Mouse (Mus musculus) heart, embryonic 14.5 days (tissue): Measurements from ENCODE around the gene Sfrp4. TPM values are rescaled to one million over a fixed set of nuclear protein-coding genes. Genes with fewer than 3 reads are reported as not detected.

ENCODE experiments used
- ATAC-seq: fragments of 200-750 bp; cut with Nextera tagmentation; 2 replicates; pipeline ENCODE4 v1.8.0; 2017; ENCODE audit warnings: low read depth, moderate TSS enrichment; ENCODE audit not compliant: insufficient number of reproducible peaks, insufficient read depth, low FRiP score
- H3K27ac ChIP-seq, 2 experiments: fragments of 200-500 bp in 1 of 2; fragments of 300-500 bp in 1 of 2; sonication (generic) in 1 of 2; replicated peaks in 1 of 2; 2 replicates each; pipeline ENCODE4 v1.5.1; 2012 to 2014; ENCODE audit warnings: low read depth in 2 of 2, low read length in 2 of 2, control low read depth in 1 of 2, mild to moderate bottlenecking in 1 of 2, mixed read lengths in 1 of 2; ENCODE audit not compliant: control insufficient read depth in 1 of 2, insufficient read depth in 1 of 2
- H3K27me3 ChIP-seq: fragments of 300-500 bp; sonication (generic); 2 replicates; pipeline ENCODE4 v1.6.1; 2014; ENCODE audit warnings: mild to moderate bottlenecking, low read length, control low read depth; ENCODE audit not compliant: control insufficient read depth, insufficient read depth
- H3K36me3 ChIP-seq: fragments of 300-500 bp; sonication (generic); 2 replicates; pipeline ENCODE4 v1.6.1; 2014; ENCODE audit warnings: mild to moderate bottlenecking, control low read depth, low read length, mixed read lengths; ENCODE audit not compliant: control insufficient read depth, insufficient read depth
- H3K4me1 ChIP-seq, 2 experiments: fragments of 200-500 bp in 1 of 2; fragments of 300-500 bp in 1 of 2; sonication (generic) in 1 of 2; 2 replicates each; pipeline ENCODE4 v1.6.1; 2012 to 2014; ENCODE audit warnings: low read length in 2 of 2, control low read depth in 1 of 2, mixed read lengths in 1 of 2; ENCODE audit not compliant: control insufficient read depth in 2 of 2, insufficient read depth in 2 of 2
- H3K4me2 ChIP-seq: fragments of 300-500 bp; sonication (generic); 2 replicates; pipeline ENCODE4 v1.6.1; 2014; ENCODE audit warnings: mild to moderate bottlenecking, low read length
- H3K4me3 ChIP-seq, 2 experiments: fragments of 200-500 bp in 1 of 2; fragments of 300-500 bp in 1 of 2; sonication (generic) in 1 of 2; 2 replicates each; pipeline ENCODE4 v1.5.1; 2012 to 2014; ENCODE audit warnings: low read length in 2 of 2, mild to moderate bottlenecking in 2 of 2, control low read depth in 1 of 2, low read depth in 1 of 2, moderate library complexity in 1 of 2; ENCODE audit not compliant: control insufficient read depth in 1 of 2, insufficient read depth in 1 of 2
- H3K9ac ChIP-seq: fragments of 300-500 bp; sonication (generic); 2 replicates; pipeline ENCODE4 v1.6.1; 2014; ENCODE audit warnings: mild to moderate bottlenecking, low read length
- H3K9me3 ChIP-seq: fragments of 300-500 bp; sonication (generic); 2 replicates; pipeline ENCODE4 v1.6.1; 2016; ENCODE audit warnings: low read length, control low read depth; ENCODE audit not compliant: control insufficient read depth
- WGBS: fragments of 180-500 bp; shearing (Covaris S2); extraction: QIAGEN DNeasy Blood & Tissue Kit; methylation state at CpG from one replicate; pipeline ENCODE4 v1.1.7; 2014; 5-methylcytosine and 5-hydroxymethylcytosine counted together
- polyA plus RNA-seq: library from polyadenylated mRNA; unstranded; fragments of >200 nt; fragmentation: Nextera tagmentation; extraction: Ambion mirVana; gene quantifications from 2 replicates; pipeline ENCODE4 v1.2.1, GENCODE M21; 2014

The Sfrp4 gene
- polyA plus RNA-seq, 1 experiment from 2014 or later, result 0.72 TPM

DNA sequence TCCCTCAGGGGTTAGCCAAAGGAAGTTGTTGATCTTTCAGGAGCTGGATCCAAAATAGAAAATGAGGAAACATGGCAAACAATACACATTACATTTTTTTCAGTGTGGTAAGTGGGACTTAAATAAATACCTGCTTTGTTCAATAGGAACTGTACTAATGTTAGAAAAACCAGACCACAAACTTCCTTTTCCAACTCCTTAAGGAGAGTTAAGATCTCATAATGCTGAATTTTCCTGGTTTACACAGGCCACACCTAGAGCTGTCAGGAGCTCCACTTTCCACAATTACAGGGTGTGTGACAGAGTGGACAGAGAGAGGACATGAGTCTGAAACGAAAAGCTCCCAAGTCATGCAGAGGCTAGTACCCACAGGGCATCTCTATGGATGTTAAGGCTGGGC, 19.2 kb upstream of the Sfrp4 start:
- H3K9ac ChIP-seq, result no peak overlapping the region
- H3K4me3 ChIP-seq, result no peak overlapping the region
- H3K27ac ChIP-seq, result no peak overlapping the region
- H3K36me3 ChIP-seq, result 0 out of 2 replicates have a peak, but pooled peaks cover 2% of the 10 kb centered on the region
- ATAC-seq, result no peak
- no peaks in the 10 kb centered on the region for H3K9me3 ChIP-seq
- H3K27me3 ChIP-seq, result no peaks in the 10 kb centered on the region
- no peak overlapping the region for H3K4me2 ChIP-seq
- WGBS, result 68% methylated on average over 1 of the region's 1 CpGs
- no peaks in the 10 kb centered on the region for H3K4me1 ChIP-seq

DNA sequence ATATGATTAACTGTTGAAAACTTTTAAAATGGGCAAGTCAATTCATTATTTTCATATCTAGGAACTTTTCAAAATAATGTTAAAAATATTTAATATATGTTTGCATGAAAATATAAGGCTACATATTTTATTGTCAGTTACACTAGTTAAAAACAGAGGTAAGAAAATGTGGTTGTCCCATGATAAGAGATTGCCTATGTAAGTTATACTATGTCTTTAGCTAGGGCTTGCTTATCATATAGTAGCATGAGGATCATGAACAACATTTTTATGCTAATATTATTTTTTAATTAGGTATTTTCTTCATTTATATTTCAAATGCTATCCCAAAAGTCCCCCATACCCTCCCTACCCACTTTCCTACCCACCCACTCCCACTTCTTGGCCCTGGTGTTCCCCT, 18.0 kb upstream of the Sfrp4 start:
- Histone ChIP-seq H3K36me3 (0 out of 2 replicates have a peak, but pooled peaks cover 5% of the 10 kb centered on the region), H3K4me3 (no peak overlapping the region), H3K9me3 (no peaks in the 10 kb centered on the region), H3K4me2 (no peak overlapping the region), H3K27ac (no peak overlapping the region), H3K9ac (no peak overlapping the region), H3K27me3 (no peaks in the 10 kb centered on the region), H3K4me1 (no peaks in the 10 kb centered on the region)
- no peak for ATAC-seq

DNA sequence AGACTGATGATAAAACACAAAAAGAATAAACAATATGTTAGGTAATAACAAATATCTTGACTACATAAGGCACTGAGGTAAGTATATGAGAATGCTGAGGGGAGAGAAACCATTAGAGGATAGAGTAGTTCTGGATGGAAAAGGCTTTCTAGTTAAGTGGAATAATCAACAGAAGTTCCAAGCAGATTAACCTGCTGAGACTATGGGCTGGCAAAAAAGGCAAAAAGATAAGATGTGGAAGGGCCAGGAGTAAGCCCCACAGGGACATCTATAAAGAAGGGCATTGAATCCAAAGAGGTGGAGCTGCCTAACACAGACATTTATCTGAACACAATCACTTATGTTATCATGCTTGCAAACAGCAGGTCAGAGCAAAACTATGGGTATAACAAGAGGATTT, 14.8 kb upstream of the Sfrp4 start:
- H3K9ac ChIP-seq, result no peak overlapping the region
- ATAC-seq, result no peak
- H3K27ac ChIP-seq, result no peak overlapping the region
- H3K27me3 ChIP-seq, result no peaks in the 10 kb centered on the region
- H3K4me1 ChIP-seq, result no peaks in the 10 kb centered on the region
- H3K9me3 ChIP-seq, result no peaks in the 10 kb centered on the region
- no peak overlapping the region for H3K4me3 ChIP-seq
- no peak overlapping the region for H3K4me2 ChIP-seq
- 0 out of 2 replicates have a peak, but pooled peaks cover 5% of the 10 kb centered on the region for H3K36me3 ChIP-seq

DNA sequence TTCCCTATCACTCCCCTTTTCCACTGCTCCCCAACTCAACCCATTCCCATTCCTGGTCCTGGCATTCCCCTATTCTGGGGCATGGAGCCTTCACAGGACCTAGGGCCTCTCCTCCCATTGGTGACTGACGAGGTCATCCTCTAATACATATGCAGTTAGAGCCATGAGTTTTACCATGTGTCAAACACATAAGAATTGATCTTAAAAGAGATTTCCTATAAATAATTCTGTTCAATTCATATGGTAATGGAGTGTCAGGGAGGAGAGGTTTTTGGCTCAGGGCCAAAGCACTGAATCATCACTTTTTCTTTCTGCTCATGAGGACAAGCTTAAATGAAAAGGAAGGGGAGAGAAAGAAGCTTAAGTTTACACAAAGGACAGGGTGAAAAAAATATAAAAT, 10.6 kb upstream of the Sfrp4 start:
- 81% methylated on average over 1 of the region's 1 CpGs for WGBS
- Histone ChIP-seq H3K9me3 (no peaks in the 10 kb centered on the region), H3K36me3 (0 out of 2 replicates have a peak, but pooled peaks cover 5% of the 10 kb centered on the region), H3K27ac (no peak overlapping the region), H3K9ac (no peak overlapping the region), H3K27me3 (no peaks in the 10 kb centered on the region), H3K4me1 (no peaks in the 10 kb centered on the region), H3K4me2 (no peak overlapping the region), H3K4me3 (no peak overlapping the region)
- ATAC-seq, result no peak

DNA sequence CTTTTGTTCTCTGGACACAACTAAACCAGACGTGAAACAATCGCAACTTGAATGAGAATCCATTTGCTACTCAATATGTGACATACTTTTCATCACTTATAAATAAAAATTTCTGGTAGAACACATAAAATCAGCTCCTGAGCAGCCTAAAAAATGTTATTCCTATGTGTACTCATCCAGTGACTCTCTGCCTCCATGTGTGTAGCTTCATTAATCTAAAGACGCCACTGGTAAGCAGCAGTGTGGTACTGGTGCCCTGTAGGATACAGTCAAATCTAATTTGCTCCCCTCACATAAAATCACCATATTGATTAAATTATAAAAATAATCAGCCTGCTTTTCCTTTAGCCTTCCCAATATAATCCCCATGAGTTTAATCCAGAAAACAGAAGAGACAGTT, 9.9 kb upstream of the Sfrp4 start:
- no peak overlapping the region for H3K4me2 ChIP-seq
- no peak overlapping the region for H3K4me3 ChIP-seq
- no peak for ATAC-seq
- H3K9ac ChIP-seq, result no peak overlapping the region
- H3K36me3 ChIP-seq, result 0 out of 2 replicates have a peak, but pooled peaks cover 5% of the 10 kb centered on the region
- WGBS, result 88% methylated on average over 3 of the region's 3 CpGs
- peaks cover 0 to under 1% of the 10 kb centered on the region in 2 experiments; a peak in 1 of 4 replicates for H3K4me1 ChIP-seq
- no peaks in the 10 kb centered on the region for H3K27me3 ChIP-seq
- no peak overlapping the region for H3K27ac ChIP-seq
- H3K9me3 ChIP-seq, result no peaks in the 10 kb centered on the region

DNA sequence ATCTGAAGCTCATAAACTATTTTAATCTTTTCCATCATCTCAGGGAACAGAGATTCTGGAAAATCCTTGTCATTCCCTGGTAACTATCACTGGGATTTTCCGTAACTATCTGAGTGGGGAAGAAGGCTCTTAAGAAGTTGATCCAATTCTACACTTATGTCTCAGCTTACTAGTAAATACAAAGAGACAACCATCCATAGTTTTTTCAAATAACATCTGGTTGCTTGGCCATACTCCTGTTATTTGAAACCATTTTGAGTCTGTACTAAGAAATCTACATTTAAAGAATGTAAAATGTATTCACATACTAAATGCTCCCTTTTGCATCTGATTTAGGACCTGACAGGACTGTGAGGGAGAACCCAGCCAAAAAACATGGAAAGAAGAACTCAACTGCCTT, 9.5 kb upstream of the Sfrp4 start:
- H3K9ac ChIP-seq, result no peak overlapping the region
- no peak overlapping the region for H3K4me3 ChIP-seq
- H3K27me3 ChIP-seq, result no peaks in the 10 kb centered on the region
- no peak overlapping the region for H3K4me2 ChIP-seq
- H3K27ac ChIP-seq, result no peak overlapping the region
- WGBS, result 84% methylated on average over 1 of the region's 1 CpGs
- no peaks in the 10 kb centered on the region for H3K9me3 ChIP-seq
- peaks cover 0 to 5% of the 10 kb centered on the region in 2 experiments; a peak in 2 of 4 replicates for H3K4me1 ChIP-seq
- no peak for ATAC-seq
- H3K36me3 ChIP-seq, result 0 out of 2 replicates have a peak, but pooled peaks cover 5% of the 10 kb centered on the region

DNA sequence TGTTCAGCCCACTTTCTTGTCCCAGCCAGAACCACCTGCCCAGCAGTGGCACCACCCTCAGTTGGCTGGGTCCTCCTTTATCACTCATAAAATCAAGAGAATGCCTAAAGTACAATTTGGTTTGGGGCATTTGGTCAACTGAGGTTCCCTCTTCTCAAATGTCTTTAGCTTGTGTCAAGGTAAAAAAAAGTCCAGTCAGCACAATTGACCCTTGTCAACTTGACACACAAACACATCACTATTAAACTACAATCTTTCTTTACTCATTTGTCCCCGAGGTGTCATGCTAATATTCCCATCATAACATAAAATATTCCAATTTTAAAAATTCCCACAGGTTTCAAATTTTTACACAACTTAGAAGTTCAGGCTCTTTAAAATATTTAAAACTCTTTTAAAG, 8.6 kb upstream of the Sfrp4 start:
- 66% methylated on average over 1 of the region's 1 CpGs for WGBS

DNA sequence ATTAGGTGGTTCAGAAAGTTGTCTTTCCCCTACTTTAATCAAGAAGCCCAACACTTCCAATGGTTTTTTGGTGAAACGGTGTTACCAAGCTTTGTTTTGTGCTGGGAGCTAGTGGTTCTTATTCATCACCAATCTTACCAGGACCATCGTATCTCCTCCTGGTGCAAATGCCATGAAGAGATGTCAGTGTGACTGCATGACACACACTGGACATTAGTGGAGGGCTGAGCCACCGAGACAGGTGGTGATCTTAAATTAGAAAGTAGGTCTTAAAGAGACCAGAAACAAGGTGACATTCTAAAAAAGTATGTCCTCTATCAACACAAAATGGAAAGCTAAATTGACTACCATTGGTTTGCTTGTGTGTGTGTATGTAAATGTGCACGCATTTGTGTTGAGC, 4.8 kb upstream of the Sfrp4 start:
- no peak overlapping the region for H3K4me3 ChIP-seq
- WGBS, result 74% methylated on average over 4 of the region's 4 CpGs
- H3K27me3 ChIP-seq, result peaks cover under 1% of the 10 kb centered on the region; the same call in 1 of the 2 replicates
- peak overlapping the region; percentile 95 for H3K4me2 ChIP-seq
- H3K36me3 ChIP-seq, result no peaks in the 10 kb centered on the region
- no peaks in the 10 kb centered on the region for H3K9me3 ChIP-seq
- no peak overlapping the region for H3K9ac ChIP-seq
- H3K4me1 ChIP-seq, result peaks cover 0 to 7% of the 10 kb centered on the region in 2 experiments; a peak in 2 of 4 replicates
- no peak overlapping the region for H3K27ac ChIP-seq
- no peak for ATAC-seq

More for the DNA sequence above, 8.6 kb upstream of the Sfrp4 start:
- H3K4me3 ChIP-seq, result no peak overlapping the region
- no peaks in the 10 kb centered on the region for H3K36me3 ChIP-seq
- H3K9ac ChIP-seq, result no peak overlapping the region
- H3K4me2 ChIP-seq, result no peak overlapping the region
- no peak for ATAC-seq
- H3K27ac ChIP-seq, result no peak overlapping the region
- peaks cover 0 to 7% of the 10 kb centered on the region in 2 experiments; a peak in 2 of 4 replicates for H3K4me1 ChIP-seq
- no peaks in the 10 kb centered on the region for H3K9me3 ChIP-seq
- no peaks in the 10 kb centered on the region for H3K27me3 ChIP-seq
